Mouse (Mus musculus) midbrain, embryonic 11.5 days (tissue): ENCODE measurements around the gene Sema4b. TPM values are rescaled to one million over a fixed set of nuclear protein-coding genes. Genes with fewer than 3 reads are reported as not detected.

Experiments used
- ATAC-seq: fragments of 200-750 bp; cut with Nextera tagmentation; 2 replicates; pipeline ENCODE4 v1.8.0; 2017; ENCODE audit warnings: moderate TSS enrichment, moderate library complexity; ENCODE audit not compliant: low FRiP score
- DNase-seq: peaks from one replicate; pipeline ENCODE4 v3.0.0; 2015; ENCODE audit warnings: low spot score; ENCODE audit errors: missing footprints
- H3K27ac ChIP-seq: fragments of 300-500 bp; sonication (generic); 2 replicates; pipeline ENCODE4 v1.5.1; 2014; ENCODE audit warnings: low read depth, low read length
- H3K27me3 ChIP-seq: fragments of 300-500 bp; sonication (generic); 2 replicates; pipeline ENCODE4 v1.6.1; 2014; ENCODE audit warnings: mild to moderate bottlenecking, low read length, moderate library complexity, mixed read lengths; ENCODE audit not compliant: control insufficient read depth, insufficient read depth
- H3K36me3 ChIP-seq: fragments of 300-500 bp; sonication (generic); 2 replicates; pipeline ENCODE4 v1.6.1; 2014; ENCODE audit warnings: mild to moderate bottlenecking, low read length, moderate library complexity, mixed read lengths; ENCODE audit not compliant: control insufficient read depth, insufficient read depth
- H3K4me1 ChIP-seq: fragments of 300-500 bp; sonication (generic); 2 replicates; pipeline ENCODE4 v1.6.1; 2014; ENCODE audit warnings: low read length; ENCODE audit not compliant: control insufficient read depth, insufficient read depth
- H3K4me2 ChIP-seq: fragments of 300-500 bp; sonication (generic); 2 replicates; pipeline ENCODE4 v1.6.1; 2014; ENCODE audit warnings: mild to moderate bottlenecking, moderate library complexity
- H3K4me3 ChIP-seq: fragments of 300-500 bp; sonication (generic); 2 replicates; pipeline ENCODE4 v1.5.1; 2014; ENCODE audit warnings: low read depth, low read length
- H3K9ac ChIP-seq: fragments of 300-500 bp; sonication (generic); 2 replicates; pipeline ENCODE4 v1.6.1; 2014; ENCODE audit warnings: low read length
- H3K9me3 ChIP-seq: fragments of 300-500 bp; sonication (generic); 2 replicates; pipeline ENCODE4 v1.6.1; 2016; ENCODE audit warnings: low read length; ENCODE audit not compliant: control insufficient read depth
- WGBS: fragments of 180-500 bp; shearing (Covaris S2); extraction: QIAGEN DNeasy Blood & Tissue Kit; methylation state at CpG from one replicate; pipeline ENCODE4 v1.1.7; 2014; 5-methylcytosine and 5-hydroxymethylcytosine counted together
- polyA plus RNA-seq: library from polyadenylated mRNA; unstranded; fragments of >200 nt; fragmentation: Nextera tagmentation; extraction: Ambion mirVana; gene quantifications from 2 replicates; pipeline ENCODE4 v1.2.1, GENCODE M21; 2014

Sema4b gene
- polyA plus RNA-seq, 1 experiment from 2014 or later = 10.5 TPM

GRCm38 (mm10) chr7:80182139-80182538 is 4.5 kb upstream of the Sema4b start:
- Histone ChIP-seq H3K4me2 (no peak overlapping the region), H3K36me3 (no peaks in the 10 kb centered on the region), H3K9me3 (no peaks in the 10 kb centered on the region), H3K4me1 (peaks cover 3% of the 10 kb centered on the region; the same call in 1 of the 2 replicates), H3K27ac (no peak overlapping the region), H3K9ac (no peak overlapping the region), H3K27me3 (no peaks in the 10 kb centered on the region), H3K4me3 (no peak overlapping the region)
- DNase-seq = no peak
- ATAC-seq = no peak

GRCm38 (mm10) chr7:80183466-80183865 is 3.2 kb upstream of the Sema4b start:
- no peaks in the 10 kb centered on the region for H3K9me3 ChIP-seq
- no peak overlapping the region for H3K27ac ChIP-seq
- H3K27me3 ChIP-seq = no peaks in the 10 kb centered on the region
- H3K9ac ChIP-seq = no peak overlapping the region
- 86% methylated on average over 1 of the region's 1 CpGs for WGBS
- H3K4me3 ChIP-seq = no peak overlapping the region
- ATAC-seq (no peak), DNase-seq (no peak)
- peaks cover 12% of the 10 kb centered on the region for H3K4me1 ChIP-seq
- no peaks in the 10 kb centered on the region for H3K36me3 ChIP-seq
- no peak overlapping the region for H3K4me2 ChIP-seq

- H3K9me3 ChIP-seq = no peaks in the 10 kb centered on the region
- ATAC-seq (no peak), DNase-seq (no peak)
- WGBS = 54% methylated on average over 5 of the region's 5 CpGs
- H3K36me3 ChIP-seq = no peaks in the 10 kb centered on the region
- H3K9ac ChIP-seq = no peak overlapping the region
- no peak overlapping the region for H3K27ac ChIP-seq
- H3K27me3 ChIP-seq = no peaks in the 10 kb centered on the region
- H3K4me3 ChIP-seq = no peak overlapping the region
- H3K4me1 ChIP-seq = peaks cover 17% of the 10 kb centered on the region
- no peak overlapping the region for H3K4me2 ChIP-seq
Observed at GRCm38 (mm10) chr7:80183969-80184368, 2.7 kb upstream of the Sema4b start.

- Histone ChIP-seq H3K9me3 (no peaks in the 10 kb centered on the region), H3K4me3 (no peak overlapping the region), H3K27ac (peak overlapping the region; percentile 31; the same call in 1 of the 2 replicates), H3K9ac (no peak overlapping the region), H3K36me3 (no peaks in the 10 kb centered on the region), H3K4me1 (peaks cover 21% of the 10 kb centered on the region), H3K4me2 (no peak overlapping the region), H3K27me3 (no peaks in the 10 kb centered on the region)
- WGBS = 82% methylated on average over 4 of the region's 4 CpGs
- no peak for ATAC-seq
- no peak for DNase-seq
Observed at GRCm38 (mm10) chr7:80184551-80184950, 2.1 kb upstream of the Sema4b start.

- peak overlapping the region; percentile 31; the same call in 1 of the 2 replicates for H3K27ac ChIP-seq
- H3K9me3 ChIP-seq = no peaks in the 10 kb centered on the region
- peak; percentile 85 for DNase-seq
- H3K4me3 ChIP-seq = no peak overlapping the region
- H3K36me3 ChIP-seq = no peaks in the 10 kb centered on the region
- no peak for ATAC-seq
- no peak overlapping the region for H3K9ac ChIP-seq
- H3K27me3 ChIP-seq = no peaks in the 10 kb centered on the region
- WGBS = 73% methylated on average over 6 of the region's 6 CpGs
- no peak overlapping the region for H3K4me2 ChIP-seq
- H3K4me1 ChIP-seq = peaks cover 21% of the 10 kb centered on the region
Observed at GRCm38 (mm10) chr7:80184968-80185367, 1.7 kb upstream of the Sema4b start.

GRCm38 (mm10) chr7:80186021-80186420 is 620 bp upstream of the Sema4b start:
- Histone ChIP-seq H3K4me1 (peaks cover 22% of the 10 kb centered on the region), H3K9ac (no peak overlapping the region), H3K27ac (peak overlapping the region; percentile 83; the same call in 1 of the 2 replicates), H3K9me3 (no peaks in the 10 kb centered on the region), H3K4me2 (peak overlapping the region; percentile 56; the same call in 1 of the 2 replicates), H3K36me3 (no peaks in the 10 kb centered on the region), H3K27me3 (no peaks in the 10 kb centered on the region), H3K4me3 (no peak overlapping the region)
- WGBS = 12% methylated on average over 8 of the region's 8 CpGs
- no peak for DNase-seq
- no peak for ATAC-seq

GRCm38 (mm10) chr7:80187501-80187900 is 860 bp downstream of the Sema4b start:
- WGBS = 36% methylated on average over 12 of the region's 12 CpGs
- no peaks in the 10 kb centered on the region for H3K9me3 ChIP-seq
- peak overlapping the region; percentile 56 for H3K4me2 ChIP-seq
- H3K4me1 ChIP-seq = peaks cover 35% of the 10 kb centered on the region
- no peaks in the 10 kb centered on the region for H3K27me3 ChIP-seq
- peak overlapping the region; percentile 83 for H3K27ac ChIP-seq
- H3K36me3 ChIP-seq = no peaks in the 10 kb centered on the region
- H3K9ac ChIP-seq = peak overlapping the region; percentile 64
- H3K4me3 ChIP-seq = peak overlapping the region; percentile 46
- ATAC-seq = no peak
- peak; percentile 89 for DNase-seq

- Histone ChIP-seq H3K9ac (no peak overlapping the region), H3K27ac (no peak overlapping the region), H3K4me1 (peaks cover 40% of the 10 kb centered on the region), H3K9me3 (no peaks in the 10 kb centered on the region), H3K4me3 (no peak overlapping the region), H3K27me3 (no peaks in the 10 kb centered on the region), H3K4me2 (no peak overlapping the region), H3K36me3 (no peaks in the 10 kb centered on the region)
- DNase-seq (no peak), ATAC-seq (no peak)
- WGBS = 62% methylated on average over 2 of the region's 2 CpGs
Observed at GRCm38 (mm10) chr7:80188579-80189125, 2.0 kb downstream of the Sema4b start.

GRCm38 (mm10) chr7:80189147-80189933 is 2.7 kb downstream of the Sema4b start:
- WGBS = 60% methylated on average over 11 of the region's 11 CpGs
- ATAC-seq = no peak
- Histone ChIP-seq H3K4me1 (peaks cover 43% of the 10 kb centered on the region), H3K9me3 (no peaks in the 10 kb centered on the region), H3K4me3 (no peak overlapping the region), H3K27me3 (no peaks in the 10 kb centered on the region), H3K4me2 (no peak overlapping the region), H3K36me3 (no peaks in the 10 kb centered on the region), H3K9ac (no peak overlapping the region), H3K27ac (no peak overlapping the region)
- DNase-seq = no peak
